Mouse (Mus musculus) layer of hippocampus, postnatal 36 days (tissue): Measurements from ENCODE around the gene Cfap126. TPM values are rescaled to one million over a fixed set of nuclear protein-coding genes. Genes with fewer than 3 reads are reported as not detected.

Experiments
- microRNA-seq, 2 experiments: library from miRNA; unstranded; fragments of <30 nt; microRNA quantifications; one replicate each; pipeline ENCODE4 v1.2.0; 2021
- total RNA-seq, 2 experiments: library from RNA; stranded (reverse); gene quantifications; 2 replicates each; pipeline ENCODE4 v1.2.3; 2021

The Cfap126 gene
- total RNA-seq, 2 experiments from 2014 or later: 0.92 to 1.8 TPM

Small RNAs within 50 kb of the gene (microRNA-seq; reads per million reads assigned to microRNA genes)
- 0 reads per million in 2 experiments for gene Gm27552
- gene Gm27844: 0 reads per million in 2 experiments
- 1.5 to 1.9 reads per million in 2 experiments for gene Mir6546

Other genes starting within 250 kb of the Cfap126 start
- 10 to 100 TPM; 48.7 to 50.9 TPM for gene Atf6, start 246.1 kb upstream of the Cfap126 start, total RNA-seq
- under 1 TPM; 0.48 to 0.60 TPM for gene Gm26620, start 228.9 kb upstream of the Cfap126 start, total RNA-seq
- gene Dusp12, start 228.4 kb upstream of the Cfap126 start, total RNA-seq: 10 to 100 TPM; 14.8 to 15.6 TPM
- gene Fcrlb, start 201.0 kb upstream of the Cfap126 start, total RNA-seq: under 1 TPM; 0.45 to 0.58 TPM
- gene Fcrla, start 186.3 kb upstream of the Cfap126 start, total RNA-seq: not detected
- gene Fcgr2b, start 137.4 kb upstream of the Cfap126 start, total RNA-seq: 1 to 10 TPM; 4.5 to 4.6 TPM
- gene Fcgr4, start 95.0 kb upstream of the Cfap126 start, total RNA-seq: under 1 TPM in 1 of 2 experiments, not detected in 1; 0.30 TPM
- gene Fcgr3, start 49.0 kb upstream of the Cfap126 start, total RNA-seq: 10 to 100 TPM in 1 of 2 experiments, 1 to 10 TPM in 1; 9.7 to 10.4 TPM
- 100 to 1,000 TPM; 191 to 202 TPM for gene Sdhc, start 36.7 kb downstream of the Cfap126 start, total RNA-seq
- not detected for gene Mpz, start 36.8 kb downstream of the Cfap126 start, total RNA-seq
- gene Pcp4l1, start 82.3 kb downstream of the Cfap126 start, total RNA-seq: 10 to 100 TPM; 39.4 to 42.3 TPM
- under 1 TPM; 0.20 to 0.25 TPM for gene Nr1i3, start 100.1 kb downstream of the Cfap126 start, total RNA-seq
- 10 to 100 TPM; 72.4 to 80.2 TPM for gene Tomm40l, start 108.6 kb downstream of the Cfap126 start, total RNA-seq
- 1 to 10 TPM in 1 of 2 experiments, not detected in 1; 1.2 TPM for gene Apoa2, start 111.1 kb downstream of the Cfap126 start, total RNA-seq
- gene Fcer1g, start 120.4 kb downstream of the Cfap126 start, total RNA-seq: 10 to 100 TPM; 13.5 to 15.2 TPM
- gene Adamts4, start 136.5 kb downstream of the Cfap126 start, total RNA-seq: 10 to 100 TPM; 15.1 to 15.5 TPM
- 100 to 1,000 TPM; 275 to 286 TPM for gene Ndufs2, start 137.5 kb downstream of the Cfap126 start, total RNA-seq
- gene B4galt3, start 156.4 kb downstream of the Cfap126 start, total RNA-seq: 10 to 100 TPM; 68.5 to 76.8 TPM
- 10 to 100 TPM; 28.0 to 31.4 TPM for gene Ppox, start 167.3 kb downstream of the Cfap126 start, total RNA-seq
- 10 to 100 TPM; 66.9 to 70.5 TPM for gene Usp21, start 174.1 kb downstream of the Cfap126 start, total RNA-seq
- gene Ufc1, start 181.1 kb downstream of the Cfap126 start, total RNA-seq: 100 to 1,000 TPM; 101 to 112 TPM
- gene Dedd, start 215.2 kb downstream of the Cfap126 start, total RNA-seq: 10 to 100 TPM; 36.5 to 41.3 TPM
- gene Nit1, start 231.7 kb downstream of the Cfap126 start, total RNA-seq: 10 to 100 TPM; 45.9 to 49.5 TPM
- gene Pfdn2, start 231.8 kb downstream of the Cfap126 start, total RNA-seq: 100 to 1,000 TPM; 160 to 166 TPM
- gene Klhdc9, start 246.9 kb downstream of the Cfap126 start, total RNA-seq: 1 to 10 TPM; 4.1 to 4.7 TPM